Mouse (Mus musculus) limb, embryonic 14.5 days (tissue): ENCODE results near the gene Atad5. TPM values are rescaled to one million over a fixed set of nuclear protein-coding genes. Genes with fewer than 3 reads are reported as not detected.

Experiments used
- ATAC-seq: fragments of 200-750 bp; cut with Nextera tagmentation; 2 replicates; pipeline ENCODE4 v1.8.0; 2017; ENCODE audit warnings: low read depth, moderate number of reproducible peaks, moderate TSS enrichment; ENCODE audit not compliant: low FRiP score
- DNase-seq: peaks from one replicate; pipeline ENCODE4 v3.0.0-alpha.2; 2015; ENCODE audit warnings: low spot score
- H3K27ac ChIP-seq: fragments of 300-500 bp; sonication (generic); replicated peaks from 2 replicates; pipeline ENCODE4 v1.5.1; 2014; ENCODE audit warnings: low read depth, mild to moderate bottlenecking, low read length, moderate library complexity, mixed read lengths
- H3K27me3 ChIP-seq: fragments of 300-500 bp; sonication (generic); 2 replicates; pipeline ENCODE4 v1.6.1; 2014; ENCODE audit warnings: low read length, mixed read lengths; ENCODE audit not compliant: control insufficient read depth, insufficient read depth
- H3K36me3 ChIP-seq: fragments of 300-500 bp; sonication (generic); 2 replicates; pipeline ENCODE4 v1.6.1; 2014; ENCODE audit warnings: mild to moderate bottlenecking, low read length, moderate library complexity, mixed read lengths; ENCODE audit not compliant: control insufficient read depth, insufficient read depth
- H3K4me1 ChIP-seq: fragments of 300-500 bp; sonication (generic); 2 replicates; pipeline ENCODE4 v1.6.1; 2014; ENCODE audit warnings: antibody characterized with exemption, low read length, mixed read lengths; ENCODE audit not compliant: control insufficient read depth, insufficient read depth
- H3K4me2 ChIP-seq: fragments of 300-500 bp; sonication (generic); replicated peaks from 2 replicates; pipeline ENCODE4 v1.6.1; 2014; ENCODE audit warnings: low read depth, mild to moderate bottlenecking, low read length, moderate library complexity; ENCODE audit not compliant: severe bottlenecking
- H3K4me3 ChIP-seq: fragments of 300-500 bp; sonication (generic); replicated peaks from 2 replicates; pipeline ENCODE4 v1.5.1; 2014; ENCODE audit warnings: low read length
- H3K9ac ChIP-seq: fragments of 300-500 bp; sonication (generic); 2 replicates; pipeline ENCODE4 v1.6.1; 2014; ENCODE audit warnings: mild to moderate bottlenecking, low read depth, low read length, moderate library complexity; ENCODE audit not compliant: severe bottlenecking
- H3K9me3 ChIP-seq: fragments of 300-500 bp; sonication (generic); 2 replicates; pipeline ENCODE4 v1.6.1; 2016; ENCODE audit warnings: low read length; ENCODE audit not compliant: control insufficient read depth
- POLR2A ChIP-seq: fragments of 200-500 bp; IDR thresholded peaks from 2 replicates; pipeline ENCODE4 v1.8.0; 2012; ENCODE audit warnings: inconsistent platforms, mild to moderate bottlenecking, moderate library complexity, borderline replicate concordance; ENCODE audit not compliant: insufficient read depth, insufficient read length; ENCODE audit errors: extremely low read depth
- WGBS: fragments of 180-500 bp; shearing (Covaris S2); extraction: QIAGEN DNeasy Blood & Tissue Kit; methylation state at CpG from one replicate; pipeline ENCODE4 v1.1.7; 2014; 5-methylcytosine and 5-hydroxymethylcytosine counted together
- polyA plus RNA-seq, 2 experiments: library from polyadenylated mRNA; depleted of rRNA in 1 of 2; stranded (reverse) in 1 of 2; unstranded in 1 of 2; fragments of >200 nt; fragmentation: Nextera tagmentation in 1 of 2; extraction: Ambion mirVana in 1 of 2; gene quantifications; 2 replicates each; pipeline versions ENCODE4 v1.2.1 to v1.2.3; 2012 to 2014

The Atad5 gene
- polyA plus RNA-seq, 2 experiments = 11.1 to 13.8 TPM

DNA sequence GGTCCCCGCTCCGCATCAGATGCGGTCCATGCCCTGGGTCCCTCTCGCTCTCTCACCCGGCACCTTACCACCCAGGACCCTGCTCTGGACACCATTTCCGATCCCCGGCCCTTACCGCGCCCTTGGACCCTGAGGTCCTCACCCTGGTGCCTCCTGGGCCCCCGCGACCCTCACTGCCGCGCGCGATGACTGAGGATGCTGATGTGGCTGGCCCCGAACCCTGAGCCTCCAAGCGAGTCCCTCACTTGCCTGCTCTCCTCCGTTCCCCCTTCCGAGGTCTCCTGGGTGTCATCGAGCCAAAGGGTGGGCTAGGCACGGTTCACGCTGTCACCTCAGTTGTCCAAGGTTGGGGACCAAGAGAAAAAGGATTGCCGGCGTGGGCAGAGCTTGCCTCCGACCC lies 65.3 kb downstream of the Atad5 start:
- 27% methylated on average over 21 of the region's 25 CpGs for WGBS
- Histone ChIP-seq H3K9ac (peak overlapping the region; percentile 38; the same call in 1 of the 2 replicates), H3K27me3 (peaks cover 24% of the 10 kb centered on the region)

DNA sequence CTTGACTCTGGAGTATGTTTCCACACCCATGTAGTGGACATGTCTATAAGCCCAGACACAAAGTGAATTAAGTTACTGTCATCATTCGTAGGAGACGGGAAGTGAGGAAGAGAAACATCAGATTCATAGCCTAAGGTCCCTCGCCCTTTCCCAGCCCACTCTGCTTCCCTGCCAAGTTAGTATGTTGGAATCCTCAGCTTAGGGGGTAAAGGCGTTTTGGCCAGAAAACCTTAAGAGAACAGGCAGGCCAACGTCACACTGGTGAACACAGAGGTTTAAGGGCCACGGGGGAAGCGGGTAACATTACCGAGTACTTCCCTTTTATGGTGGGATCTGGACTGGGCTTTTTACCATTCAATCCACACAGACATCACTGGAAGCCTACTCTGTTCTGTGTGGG lies 66.3 kb downstream of the Atad5 start:
- no peak overlapping the region for H3K9ac ChIP-seq
- no peaks in the 10 kb centered on the region for H3K4me1 ChIP-seq
- DNase-seq = no peak
- H3K4me3 ChIP-seq = no peak overlapping the region
- H3K4me2 ChIP-seq = no peak overlapping the region
- ATAC-seq = no peak
- H3K9me3 ChIP-seq = no peaks in the 10 kb centered on the region
- H3K27ac ChIP-seq = no peak overlapping the region
- WGBS = 88% methylated on average over 8 of the region's 8 CpGs
- H3K36me3 ChIP-seq = no peaks in the 10 kb centered on the region
- TF ChIP-seq POLR2A = no peak
- H3K27me3 ChIP-seq = peaks cover 24% of the 10 kb centered on the region

More for the DNA sequence above, 65.3 kb downstream of the Atad5 start:
- Histone ChIP-seq H3K9me3 (no peaks in the 10 kb centered on the region), H3K27ac (no peak overlapping the region), H3K36me3 (no peaks in the 10 kb centered on the region), H3K4me1 (no peaks in the 10 kb centered on the region), H3K4me2 (peak overlapping the region; percentile 71), H3K4me3 (peak overlapping the region; percentile 50)
- ATAC-seq (no peak), DNase-seq (no peak)
- no peak for TF ChIP-seq POLR2A

DNA sequence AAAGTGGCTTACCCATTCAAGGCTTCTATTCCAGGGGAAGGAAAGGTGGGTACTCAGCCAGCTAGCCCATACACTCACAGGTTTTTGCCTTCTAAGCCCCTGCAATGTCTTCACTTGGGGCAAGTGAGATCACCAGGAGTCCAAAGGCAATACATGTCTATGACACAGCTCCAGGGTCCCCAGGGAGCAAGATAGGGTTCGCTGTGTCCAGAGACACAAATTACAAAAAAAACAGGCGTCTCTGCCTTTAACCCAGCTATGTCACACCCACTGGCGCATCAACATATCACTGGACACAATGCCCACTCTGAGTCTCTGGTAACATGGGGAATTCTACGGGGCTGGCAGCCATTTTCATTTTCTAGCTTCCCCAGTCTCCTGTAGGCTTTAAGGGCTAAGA lies 66.8 kb downstream of the Atad5 start:
- no peak for TF ChIP-seq POLR2A
- H3K9ac ChIP-seq = no peak overlapping the region
- DNase-seq (no peak), ATAC-seq (no peak)
- H3K4me2 ChIP-seq = no peak overlapping the region
- 83% methylated on average over 4 of the region's 4 CpGs for WGBS
- no peaks in the 10 kb centered on the region for H3K36me3 ChIP-seq
- H3K27me3 ChIP-seq = peaks cover 24% of the 10 kb centered on the region
- H3K9me3 ChIP-seq = no peaks in the 10 kb centered on the region
- H3K27ac ChIP-seq = no peak overlapping the region
- no peaks in the 10 kb centered on the region for H3K4me1 ChIP-seq
- no peak overlapping the region for H3K4me3 ChIP-seq

DNA sequence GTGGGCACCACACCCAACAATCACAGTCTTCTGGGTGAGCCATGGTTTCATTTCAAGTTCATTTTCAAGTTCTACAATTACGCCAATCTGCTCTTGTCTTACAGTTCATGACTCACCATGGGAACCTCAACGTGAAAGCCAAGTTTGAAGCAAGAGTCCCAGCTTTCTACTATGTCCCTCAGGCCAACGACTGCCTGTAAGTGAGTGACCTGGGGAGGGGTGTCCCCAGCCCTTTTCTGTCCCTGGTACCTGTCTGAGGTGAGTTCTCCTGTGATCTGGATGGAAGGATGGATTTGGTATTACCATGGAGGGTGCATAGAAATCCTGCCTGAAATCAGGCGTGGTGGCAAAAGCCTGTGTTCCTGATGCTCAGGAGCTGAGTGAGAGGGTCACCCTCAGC lies 67.6 kb downstream of the Atad5 start:
- no peak for TF ChIP-seq POLR2A
- Histone ChIP-seq H3K27me3 (peaks cover 24% of the 10 kb centered on the region), H3K4me3 (no peak overlapping the region), H3K9me3 (no peaks in the 10 kb centered on the region), H3K27ac (no peak overlapping the region), H3K36me3 (no peaks in the 10 kb centered on the region), H3K4me1 (no peaks in the 10 kb centered on the region), H3K4me2 (no peak overlapping the region), H3K9ac (no peak overlapping the region)
- ATAC-seq = no peak
- DNase-seq = no peak
- 77% methylated on average over 4 of the region's 4 CpGs for WGBS

DNA sequence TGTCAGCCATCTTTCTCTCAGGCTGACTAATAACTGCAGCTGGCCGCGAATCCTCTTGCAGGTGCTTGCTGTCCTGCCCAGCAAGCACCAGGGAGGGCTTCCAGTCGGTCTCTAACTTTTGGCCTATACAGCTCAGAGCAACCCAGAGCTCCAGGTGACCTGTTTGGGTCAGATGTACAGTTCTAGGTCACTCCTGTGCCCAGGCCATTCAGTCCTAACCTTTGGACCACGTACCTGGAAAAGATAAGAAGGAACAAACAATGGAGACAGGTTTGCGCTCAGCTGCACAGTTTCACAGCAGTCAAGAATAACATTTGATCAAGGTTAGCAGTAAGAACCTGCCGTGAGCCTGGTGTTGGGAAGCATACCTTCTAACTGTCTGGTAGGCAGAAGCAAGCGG lies 69.8 kb downstream of the Atad5 start:
- no peaks in the 10 kb centered on the region for H3K9me3 ChIP-seq
- no peak overlapping the region for H3K9ac ChIP-seq
- 84% methylated on average over 7 of the region's 7 CpGs for WGBS

DNA sequence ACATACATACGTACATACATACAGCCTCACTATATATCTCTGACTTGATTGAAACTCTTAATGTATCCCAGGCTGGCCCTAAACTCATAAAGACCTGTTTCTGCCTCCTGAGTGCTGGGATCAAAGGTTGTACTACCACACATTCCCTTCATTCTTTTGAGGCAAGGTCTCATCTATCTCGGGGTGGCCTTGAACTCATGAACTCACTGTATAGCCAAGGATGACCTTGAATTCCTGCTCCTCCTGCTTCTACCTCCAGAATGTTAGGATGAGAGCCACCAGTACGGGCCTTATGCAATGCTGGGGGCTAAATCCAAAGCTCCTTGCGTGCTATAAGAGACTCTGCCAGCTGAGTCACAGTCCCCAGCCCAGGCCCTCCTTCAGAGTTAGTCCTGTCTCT lies 71.8 kb downstream of the Atad5 start:
- H3K36me3 ChIP-seq = no peaks in the 10 kb centered on the region
- H3K4me2 ChIP-seq = no peak overlapping the region
- no peaks in the 10 kb centered on the region for H3K4me1 ChIP-seq
- H3K27me3 ChIP-seq = no peaks in the 10 kb centered on the region; the same call in 1 of the 2 replicates
- WGBS = 76% methylated on average over 4 of the region's 4 CpGs
- H3K27ac ChIP-seq = no peak overlapping the region
- no peaks in the 10 kb centered on the region for H3K9me3 ChIP-seq
- no peak for DNase-seq
- H3K4me3 ChIP-seq = no peak overlapping the region
- H3K9ac ChIP-seq = no peak overlapping the region
- ATAC-seq = no peak
- TF ChIP-seq POLR2A = no peak

More for the DNA sequence above, 69.8 kb downstream of the Atad5 start:
- Histone ChIP-seq H3K27me3 (peaks cover 16% of the 10 kb centered on the region), H3K4me1 (no peaks in the 10 kb centered on the region), H3K4me3 (no peak overlapping the region), H3K36me3 (no peaks in the 10 kb centered on the region), H3K27ac (no peak overlapping the region), H3K4me2 (no peak overlapping the region)
- DNase-seq (no peak), ATAC-seq (no peak)
- no peak for TF ChIP-seq POLR2A
